Mouse (Mus musculus): Measurements from ENCODE around the gene Sgsm2. TPM values are rescaled to one million over a fixed set of nuclear protein-coding genes. Genes with fewer than 3 reads are reported as not detected.

The Sgsm2 gene
- polyA plus RNA-seq, 1 experiment = 7.3 TPM

GRCm38 (mm10) chr11:74810134-74810533, 86.7 kb downstream of the Sgsm2 start:
- Histone ChIP-seq H3K27ac (ENCODE audit: insufficient read depth, low read length) (no peak overlapping the region), H3K27me3 (ENCODE audit: control insufficient read depth, insufficient read depth, low read length) (no peaks in the 10 kb centered on the region), H3K4me1 (ENCODE audit: control insufficient read depth, insufficient read depth, insufficient read length) (no peaks in the 10 kb centered on the region), H3K36me3 (ENCODE audit: control insufficient read depth, insufficient read depth, low read length) (peaks cover 16% of the 10 kb centered on the region), H3K4me3 (ENCODE audit: extremely low read depth, insufficient read depth, insufficient read length) (no peak overlapping the region)
- TF ChIP-seq POLR2A (IDR thresholded peaks at IDR 0.05; ENCODE audit: low read depth, low read length) (no peak), CTCF (IDR thresholded peaks at IDR 0.05; ENCODE audit: extremely low read depth, insufficient read depth, insufficient read length, insufficient replicate concordance) (no peak)
- no peak for DNase-seq (ENCODE audit: low read depth in 1 of 2, low spot score in 2 of 2)

GRCm38 (mm10) chr11:74808251-74808853, 88.5 kb downstream of the Sgsm2 start:
- Histone ChIP-seq H3K4me3 (ENCODE audit: extremely low read depth, insufficient read depth, insufficient read length) (no peak overlapping the region), H3K27me3 (ENCODE audit: control insufficient read depth, insufficient read depth, low read length) (no peaks in the 10 kb centered on the region), H3K27ac (ENCODE audit: insufficient read depth, low read length) (no peak overlapping the region), H3K36me3 (ENCODE audit: control insufficient read depth, insufficient read depth, low read length) (peaks cover 18% of the 10 kb centered on the region), H3K4me1 (ENCODE audit: control insufficient read depth, insufficient read depth, insufficient read length) (no peaks in the 10 kb centered on the region)
- no peak for TF ChIP-seq POLR2A (IDR thresholded peaks at IDR 0.05; ENCODE audit: low read depth, low read length)
- no peak for TF ChIP-seq CTCF (IDR thresholded peaks at IDR 0.05; ENCODE audit: extremely low read depth, insufficient read depth, insufficient read length, insufficient replicate concordance)
- DNase-seq (ENCODE audit: low read depth in 1 of 2, low spot score in 2 of 2) = no peak
- WGBS = 85% methylated on average over 6 of the region's 6 CpGs

- Histone ChIP-seq H3K36me3 (ENCODE audit: control insufficient read depth, insufficient read depth, low read length) (peaks cover 18% of the 10 kb centered on the region), H3K4me3 (ENCODE audit: extremely low read depth, insufficient read depth, insufficient read length) (no peak overlapping the region), H3K27me3 (ENCODE audit: control insufficient read depth, insufficient read depth, low read length) (no peaks in the 10 kb centered on the region), H3K27ac (ENCODE audit: insufficient read depth, low read length) (no peak overlapping the region), H3K4me1 (ENCODE audit: control insufficient read depth, insufficient read depth, insufficient read length) (no peaks in the 10 kb centered on the region)
- WGBS = 88% methylated on average over 6 of the region's 6 CpGs
- TF ChIP-seq CTCF (IDR thresholded peaks at IDR 0.05; ENCODE audit: extremely low read depth, insufficient read depth, insufficient read length, insufficient replicate concordance) (no peak), POLR2A (IDR thresholded peaks at IDR 0.05; ENCODE audit: low read depth, low read length) (no peak)
- no peak for DNase-seq (ENCODE audit: low read depth in 1 of 2, low spot score in 2 of 2)
Measured at GRCm38 (mm10) chr11:74807246-74807882, 89.5 kb downstream of the Sgsm2 start.

GRCm38 (mm10) chr11:74804081-74804627, 92.7 kb downstream of the Sgsm2 start:
- 92% methylated on average over 3 of the region's 3 CpGs for WGBS
- TF ChIP-seq POLR2A (IDR thresholded peaks at IDR 0.05; ENCODE audit: low read depth, low read length) = no peak
- TF ChIP-seq CTCF (IDR thresholded peaks at IDR 0.05; ENCODE audit: extremely low read depth, insufficient read depth, insufficient read length, insufficient replicate concordance) = no peak
- Histone ChIP-seq H3K27me3 (ENCODE audit: control insufficient read depth, insufficient read depth, low read length) (no peaks in the 10 kb centered on the region), H3K4me3 (ENCODE audit: extremely low read depth, insufficient read depth, insufficient read length) (no peak overlapping the region), H3K36me3 (ENCODE audit: control insufficient read depth, insufficient read depth, low read length) (peaks cover 16% of the 10 kb centered on the region), H3K27ac (ENCODE audit: insufficient read depth, low read length) (no peak overlapping the region), H3K4me1 (ENCODE audit: control insufficient read depth, insufficient read depth, insufficient read length) (peaks cover 4% of the 10 kb centered on the region; the same call in 1 of the 2 replicates)
- DNase-seq (ENCODE audit: low read depth in 1 of 2, low spot score in 2 of 2) = no peak

- H3K36me3 ChIP-seq (ENCODE audit: control insufficient read depth, insufficient read depth, low read length) = peaks cover 18% of the 10 kb centered on the region
- no peak for DNase-seq (ENCODE audit: low read depth in 1 of 2, low spot score in 2 of 2)
- H3K4me3 ChIP-seq (ENCODE audit: extremely low read depth, insufficient read depth, insufficient read length) = no peak overlapping the region
- H3K27me3 ChIP-seq (ENCODE audit: control insufficient read depth, insufficient read depth, low read length) = no peaks in the 10 kb centered on the region
- TF ChIP-seq CTCF (IDR thresholded peaks at IDR 0.05; ENCODE audit: extremely low read depth, insufficient read depth, insufficient read length, insufficient replicate concordance) = no peak
- no peak for TF ChIP-seq POLR2A (IDR thresholded peaks at IDR 0.05; ENCODE audit: low read depth, low read length)
- H3K4me1 ChIP-seq (ENCODE audit: control insufficient read depth, insufficient read depth, insufficient read length) = peaks cover 4% of the 10 kb centered on the region; the same call in 1 of the 2 replicates
- H3K27ac ChIP-seq (ENCODE audit: insufficient read depth, low read length) = no peak overlapping the region
- WGBS = 50% methylated on average over 4 of the region's 4 CpGs
Measured at GRCm38 (mm10) chr11:74800658-74801057, 96.2 kb downstream of the Sgsm2 start.

Other genes starting within 250 kb of the Sgsm2 start
- 24.7 and 27.6 TPM in 2 replicates for gene Cluh, start 247.6 kb downstream of the Sgsm2 start, polyA plus RNA-seq (2012; rRNA removed)
- 9.0 and 10.0 TPM in 2 replicates for gene Pafah1b1, start 172.4 kb downstream of the Sgsm2 start, polyA plus RNA-seq (2012; rRNA removed)
- gene Mettl16, start 126.2 kb downstream of the Sgsm2 start, polyA plus RNA-seq (2012; rRNA removed) = 3.2 and 3.9 TPM in 2 replicates
- 25.2 and 31.8 TPM in 2 replicates for gene Mnt, start 66.1 kb downstream of the Sgsm2 start, polyA plus RNA-seq (2012; rRNA removed)
- gene Tsr1, start 1.0 kb upstream of the Sgsm2 start, polyA plus RNA-seq (2012; rRNA removed) = 8.9 and 10.6 TPM in 2 replicates
- 28.6 and 31.5 TPM in 2 replicates for gene Smg6, start 28.8 kb upstream of the Sgsm2 start, polyA plus RNA-seq (2012; rRNA removed)
- 3.0 and 3.3 TPM in 2 replicates for gene Srr, start 28.9 kb upstream of the Sgsm2 start, polyA plus RNA-seq (2012; rRNA removed)

Measured in spleen, adult 2 months (tissue).